In genomic region chr5:125709160-125709559, GRCm38 (mm10) we compare ENCODE assay signal across 9 mouse cellular contexts.
DNase-seq lines count a peak whose midpoint lies in the region; ATAC-seq and TF ChIP-seq lines count a peak whose summit lies in the region.
"Had no signal": no experiment of that assay in that cellular context is flagged by ENCODE, and none has a peak within 500 bp of the region (broad histone marks: within the 10 kb centered on the region; RNA-seq: fewer than 3 reads in every experiment).

No protein-coding gene starts in this region.

- no peak overlapping the region for H3K4me3 ChIP-seq in kidney, embryonic 14.5 days (ENCODE audit: low read length)
- no peak overlapping the region for H3K4me3 ChIP-seq in gastrocnemius, adult 2 months

- DNase-seq in kidney, adult 18-20 months = peak; percentile 50
- peak; percentile 70 for DNase-seq in NIH3T3 (ENCODE audit: low read depth)
- peak; percentile 13 for DNase-seq in c-Kit-positive CD71-positive TER-119-positive erythroid progenitor cells, embryonic 14.5 days (ENCODE audit: low spot score)
- peak; percentile 46 for DNase-seq in gastrocnemius, adult 2 months
- DNase-seq in layer of hippocampus, postnatal 25 days (ENCODE audit: extremely low spot score in 1 of 2, low spot score in 1 of 2) = peak; percentile 65 to 91
- DNase-seq in retina, postnatal 7 days (ENCODE audit: low read depth, low spot score) = peak; percentile 51
- DNase-seq in urinary bladder, postnatal 10 days (ENCODE audit: low spot score) = no peak

- no peaks in the 10 kb centered on the region for H3K9me3 ChIP-seq in kidney, embryonic 14.5 days (ENCODE audit: control insufficient read depth, low read length)

- no peak overlapping the region for H3K27ac ChIP-seq in kidney, embryonic 14.5 days (ENCODE audit: low read depth, low read length)
- no peak overlapping the region for H3K27ac ChIP-seq in gastrocnemius, adult 2 months
- H3K27ac ChIP-seq: macrophage had no signal

- no peak overlapping the region for H3K4me2 ChIP-seq in kidney, embryonic 14.5 days (replicated peaks; ENCODE audit: low read depth, low read length)

- no peaks in the 10 kb centered on the region for H3K4me1 ChIP-seq in kidney, embryonic 14.5 days (ENCODE audit: control insufficient read depth, insufficient read depth, low read length)

- no peak for ATAC-seq in kidney, embryonic 14.5 days (ENCODE audit: low FRiP score, low TSS enrichment)

- intact Hi-C loops in gastrocnemius, adult 2 months (cut with DNase I) = no loop called here

- H3K9ac ChIP-seq in kidney, embryonic 14.5 days (ENCODE audit: low read depth, low read length) = no peak overlapping the region

- H3K27me3 ChIP-seq in kidney, embryonic 14.5 days (ENCODE audit: control insufficient read depth, insufficient read depth, low read length) = no peaks in the 10 kb centered on the region

- no peaks in the 10 kb centered on the region for H3K36me3 ChIP-seq in kidney, embryonic 14.5 days (ENCODE audit: control insufficient read depth, insufficient read depth, low read length)

- WGBS in kidney, embryonic 14.5 days = 3% methylated on average over 3 of the region's 3 CpGs

- peak; percentile 53 for TF ChIP-seq CTCF in gastrocnemius, adult 2 months (IDR thresholded peaks at IDR 0.05)
